Mouse (Mus musculus) kidney, adult 2 months (tissue): ENCODE measurements around the gene Angpt4.

Source experiments
- CTCF ChIP-seq: fragments of 200-500 bp; conservative IDR thresholded peaks from 2 replicates; pipeline ENCODE4 v1.5.1; 2011; ENCODE audit warnings: low read depth, mild to moderate bottlenecking, control low read depth, low read length, moderate library complexity, mixed read lengths; ENCODE audit not compliant: insufficient read depth, insufficient read length
- POLR2A ChIP-seq: fragments of 200-500 bp; IDR thresholded peaks from one replicate; pipeline ENCODE4 v1.6.1; 2011; ENCODE audit warnings: low read depth, low read length, control low read depth

DNA sequence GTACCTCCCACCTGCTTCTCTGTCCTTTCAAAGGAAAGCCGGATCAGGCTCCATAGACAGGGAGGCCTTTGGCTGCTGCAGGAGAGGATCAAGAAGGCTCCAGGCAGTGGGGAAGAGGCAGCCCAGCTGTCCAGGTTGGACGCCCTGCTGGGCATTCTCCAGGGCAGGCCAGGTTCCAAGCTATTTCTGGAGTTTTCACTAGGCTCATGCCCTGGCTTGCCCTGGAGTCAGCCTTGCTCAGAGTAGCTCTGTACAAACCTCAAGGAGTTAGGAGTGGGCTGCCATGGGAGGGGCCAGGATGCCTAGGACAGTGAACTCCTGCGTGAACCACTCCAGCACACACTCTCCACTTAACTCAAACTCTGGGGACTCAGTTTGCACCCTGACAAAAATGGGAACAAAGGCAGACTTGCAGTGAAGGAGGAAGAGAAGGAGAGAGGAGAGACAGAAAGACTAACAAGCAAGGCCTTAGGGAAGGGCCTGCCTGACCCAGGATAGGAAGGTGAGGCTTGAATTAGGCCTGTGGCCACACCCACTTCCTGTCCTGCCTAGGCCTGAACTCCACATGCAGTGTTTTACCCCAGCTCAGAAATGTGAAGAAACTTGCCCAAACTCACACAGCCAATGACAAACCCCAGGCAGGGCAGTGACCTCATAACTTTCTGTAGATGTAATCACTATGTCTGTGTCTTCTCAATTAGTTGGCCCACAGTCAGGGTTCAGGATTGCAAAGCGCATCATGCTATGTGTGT, 66.9 kb downstream of the Angpt4 start:
- TF ChIP-seq CTCF (no peak), POLR2A (no peak)
